In the genomic region with DNA sequence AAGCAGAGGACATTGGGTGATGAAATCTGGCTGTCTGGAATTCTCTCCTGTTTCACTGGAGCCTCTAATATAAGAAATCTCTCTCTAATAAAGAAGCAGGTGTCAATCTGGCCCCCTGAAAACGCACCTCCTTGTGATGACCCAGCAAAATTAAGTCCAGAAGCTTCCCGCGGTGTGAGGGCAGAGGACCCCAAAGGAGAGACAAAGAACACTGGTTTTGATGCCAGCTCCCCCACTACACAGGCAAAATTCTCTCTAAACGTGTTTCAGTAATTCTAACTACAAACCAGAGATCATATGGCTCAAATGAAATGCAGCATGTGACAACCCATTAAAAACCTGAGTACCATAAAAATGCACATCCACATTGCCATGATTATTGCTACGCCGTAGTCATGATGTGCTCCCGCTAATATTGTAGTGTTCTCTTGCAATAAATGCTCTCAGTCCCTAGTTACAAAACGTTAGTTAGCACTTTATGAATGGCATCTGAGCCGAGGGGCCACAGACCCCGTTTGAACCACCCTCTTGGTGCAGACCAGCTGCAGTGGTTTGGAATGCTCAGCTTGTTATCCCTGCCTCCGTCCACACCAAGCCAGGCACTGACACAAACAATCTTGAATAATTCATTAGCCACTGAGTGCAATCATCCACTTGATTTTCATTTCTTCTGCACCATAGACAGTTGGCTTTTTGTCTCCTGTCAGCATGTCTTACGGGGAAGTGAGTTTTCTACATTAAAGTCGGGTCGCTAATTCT, we compare ENCODE assay signal across 12 mouse cellular contexts.
DNase-seq lines count a peak whose midpoint lies in the region; ATAC-seq and TF ChIP-seq lines count a peak whose summit lies in the region.
"Had no signal": no experiment of that assay in that cellular context is flagged by ENCODE, and none has a peak within 500 bp of the region (broad histone marks: within the 10 kb centered on the region; RNA-seq: fewer than 3 reads in every experiment).

No protein-coding gene starts in this region.

- no peaks in the 10 kb centered on the region for H3K36me3 ChIP-seq in midbrain, embryonic 11.5 days (ENCODE audit: control insufficient read depth, insufficient read depth, low read length)
- 0 out of 2 replicates have a peak, but pooled peaks cover 2% of the 10 kb centered on the region for H3K36me3 ChIP-seq in midbrain, postnatal 0 days (ENCODE audit: insufficient read depth, low read length)
- no peaks in the 10 kb centered on the region for H3K36me3 ChIP-seq in forebrain, embryonic 15.5 days
- H3K36me3 ChIP-seq in neural tube, embryonic 15.5 days: no peaks in the 10 kb centered on the region
- H3K36me3 ChIP-seq: limb, embryonic 15.5 days; stomach, embryonic 15.5 days had no signal

- H3K4me2 ChIP-seq in midbrain, embryonic 11.5 days: no peak overlapping the region
- H3K4me2 ChIP-seq in midbrain, postnatal 0 days (ENCODE audit: low read depth, low read length, poor library complexity, severe bottlenecking): no peak overlapping the region
- 0 out of 2 replicates have a peak overlapping the region, but pooled peaks have one; percentile 7 for H3K4me2 ChIP-seq in forebrain, embryonic 15.5 days (replicated peaks)
- peak overlapping the region; percentile 17; the same call in 1 of the 2 replicates for H3K4me2 ChIP-seq in neural tube, embryonic 15.5 days
- H3K4me2 ChIP-seq: limb, embryonic 15.5 days; lung, embryonic 14.5 days; stomach, embryonic 15.5 days had no signal

- no peaks in the 10 kb centered on the region for H3K27me3 ChIP-seq in midbrain, embryonic 11.5 days (ENCODE audit: control insufficient read depth, insufficient read depth, low read length)
- no peaks in the 10 kb centered on the region for H3K27me3 ChIP-seq in midbrain, postnatal 0 days (ENCODE audit: insufficient read depth, low read length)
- no peaks in the 10 kb centered on the region for H3K27me3 ChIP-seq in forebrain, embryonic 15.5 days
- H3K27me3 ChIP-seq in neural tube, embryonic 15.5 days (replicated peaks): no peaks in the 10 kb centered on the region
- H3K27me3 ChIP-seq: limb, embryonic 15.5 days; stomach, embryonic 15.5 days had no signal

- H3K4me3 ChIP-seq in midbrain, embryonic 11.5 days (ENCODE audit: low read depth, low read length): no peak overlapping the region
- H3K4me3 ChIP-seq in midbrain, postnatal 0 days (ENCODE audit: low read depth, low read length): no peak overlapping the region
- no peak overlapping the region for H3K4me3 ChIP-seq in forebrain, embryonic 15.5 days
- no peak overlapping the region for H3K4me3 ChIP-seq in neural tube, embryonic 15.5 days (replicated peaks)
- H3K4me3 ChIP-seq: limb, embryonic 15.5 days; stomach, embryonic 15.5 days had no signal

- peak; percentile 85 for DNase-seq in midbrain, embryonic 11.5 days (ENCODE audit: low spot score, missing footprints)
- no peak for DNase-seq in midbrain, postnatal 0 days (ENCODE audit: low spot score)
- peak; percentile 20 for DNase-seq in layer of hippocampus, adult 9-10 months (ENCODE audit: low spot score)
- DNase-seq in thymus, postnatal 36 days: no peak
- DNase-seq in adrenal gland, postnatal 10 days: no peak
- no peak for DNase-seq in cerebellum, postnatal 4 days (ENCODE audit: low spot score in 2 of 2)
- DNase-seq: lung, embryonic 14.5 days had no signal

- H3K9me3 ChIP-seq in midbrain, embryonic 11.5 days (ENCODE audit: control insufficient read depth, low read length): no peaks in the 10 kb centered on the region
- H3K9me3 ChIP-seq in midbrain, postnatal 0 days (ENCODE audit: low read length): no peaks in the 10 kb centered on the region
- H3K9me3 ChIP-seq in forebrain, embryonic 15.5 days: no peaks in the 10 kb centered on the region
- H3K9me3 ChIP-seq in neural tube, embryonic 15.5 days (replicated peaks): no peaks in the 10 kb centered on the region
- H3K9me3 ChIP-seq: limb, embryonic 15.5 days; stomach, embryonic 15.5 days had no signal

- no peak overlapping the region for H3K9ac ChIP-seq in midbrain, embryonic 11.5 days (ENCODE audit: low read length)
- H3K9ac ChIP-seq in midbrain, postnatal 0 days (replicated peaks; ENCODE audit: low read length, poor library complexity, severe bottlenecking): no peak overlapping the region
- no peak overlapping the region for H3K9ac ChIP-seq in forebrain, embryonic 15.5 days (replicated peaks)
- H3K9ac ChIP-seq in neural tube, embryonic 15.5 days (replicated peaks): no peak overlapping the region
- H3K9ac ChIP-seq: limb, embryonic 15.5 days; lung, embryonic 14.5 days; stomach, embryonic 15.5 days had no signal

- no peaks in the 10 kb centered on the region for H3K4me1 ChIP-seq in midbrain, embryonic 11.5 days (ENCODE audit: control insufficient read depth, insufficient read depth, low read length)
- H3K4me1 ChIP-seq in midbrain, postnatal 0 days (ENCODE audit: insufficient read depth, low read length): no peaks in the 10 kb centered on the region
- peaks cover 19% of the 10 kb centered on the region for H3K4me1 ChIP-seq in forebrain, embryonic 15.5 days
- peaks cover 32% of the 10 kb centered on the region for H3K4me1 ChIP-seq in neural tube, embryonic 15.5 days
- H3K4me1 ChIP-seq: limb, embryonic 15.5 days; stomach, embryonic 15.5 days had no signal

- peak; percentile 70; the same call in 1 of the 2 replicates for ATAC-seq in midbrain, embryonic 11.5 days (ENCODE audit: low FRiP score)
- no peak for ATAC-seq in midbrain, postnatal 0 days (ENCODE audit: low FRiP score)
- peak; percentile 80 for ATAC-seq in forebrain, embryonic 15.5 days (replicated peaks)
- ATAC-seq in neural tube, embryonic 15.5 days (ENCODE audit: low FRiP score): peak; percentile 52; the same call in 1 of the 2 replicates
- ATAC-seq: intestine, embryonic 16.5 days had no signal

- TF ChIP-seq CTCF in midbrain, postnatal 0 days (IDR thresholded peaks at IDR 0.05): no peak

- WGBS in midbrain, embryonic 11.5 days: 72% methylated on average over 14 of the region's 14 CpGs
- WGBS in midbrain, postnatal 0 days: 45% methylated on average over 14 of the region's 14 CpGs
- WGBS in forebrain, embryonic 15.5 days: 39% methylated on average over 14 of the region's 14 CpGs
- 30% methylated on average over 14 of the region's 14 CpGs for WGBS in neural tube, embryonic 15.5 days

- H3K27ac ChIP-seq in midbrain, embryonic 11.5 days (ENCODE audit: low read depth, low read length): no peak overlapping the region
- no peak overlapping the region for H3K27ac ChIP-seq in midbrain, postnatal 0 days (ENCODE audit: low read depth, low read length)
- H3K27ac ChIP-seq in forebrain, embryonic 15.5 days (replicated peaks): peak overlapping the region; percentile 58; the same call in 1 of the 2 replicates
- H3K27ac ChIP-seq in neural tube, embryonic 15.5 days (replicated peaks): peak overlapping the region; percentile 61
- H3K27ac ChIP-seq: limb, embryonic 15.5 days; stomach, embryonic 15.5 days had no signal

Comparison
In these comparisons a context has a peak if more than half of its experiments do, and no peak if none do; other contexts are left out.
1. DNase-seq: peak in midbrain, embryonic 11.5 days (single experiment) and layer of hippocampus, adult 9-10 months (single experiment); none in midbrain, postnatal 0 days (single experiment), thymus, postnatal 36 days (0 of 2), adrenal gland, postnatal 10 days (single experiment) and cerebellum, postnatal 4 days (0 of 2).
2. H3K27ac ChIP-seq: peak in forebrain, embryonic 15.5 days (single experiment) and neural tube, embryonic 15.5 days (single experiment); none in midbrain, embryonic 11.5 days (single experiment) and midbrain, postnatal 0 days (single experiment).
3. H3K4me2 ChIP-seq: peak in forebrain, embryonic 15.5 days (single experiment) and neural tube, embryonic 15.5 days (single experiment); none in midbrain, embryonic 11.5 days (single experiment) and midbrain, postnatal 0 days (single experiment).